Mouse (Mus musculus): ENCODE measurements around the gene Actrt2. TPM values are rescaled to one million over a fixed set of nuclear protein-coding genes. Genes with fewer than 3 reads are reported as not detected.

Gene Actrt2
- polyA plus RNA-seq, 1 experiment from 2014 or later: not detected

DNA sequence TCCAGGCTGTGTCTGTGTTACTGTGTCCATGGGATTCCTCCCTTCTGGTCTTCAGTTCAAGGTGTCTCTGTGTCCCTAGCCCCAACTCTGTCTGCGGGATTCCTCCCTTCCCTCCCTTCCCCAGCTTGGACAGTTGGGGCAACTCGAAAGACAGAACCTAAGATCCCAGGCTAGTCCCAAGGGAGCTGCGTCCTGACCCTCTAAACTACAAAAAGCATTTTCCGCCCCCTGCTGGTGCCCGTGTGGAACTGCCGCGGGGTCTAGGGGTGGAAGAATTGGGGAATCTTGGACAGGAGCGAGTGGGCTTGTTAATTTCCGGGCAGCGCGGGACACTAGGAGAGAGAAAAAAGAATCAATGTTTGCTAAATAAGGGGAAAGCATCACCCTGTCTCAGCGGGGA, 6.9 kb upstream of the Actrt2 start:
- DNase-seq (peak; percentile 87), ATAC-seq (ENCODE audit: low FRiP score, low TSS enrichment) (no peak; the same call in 1 of the 2 replicates)
- H3K4me3 ChIP-seq (replicated peaks; ENCODE audit: low read depth, low read length): no peak overlapping the region
- peak overlapping the region; percentile 35 for H3K4me2 ChIP-seq (ENCODE audit: low read length)
- 1% methylated on average over 12 of the region's 12 CpGs for WGBS
- no peak overlapping the region for H3K27ac ChIP-seq (replicated peaks; ENCODE audit: low read depth, low read length)
- no peaks in the 10 kb centered on the region for H3K27me3 ChIP-seq (ENCODE audit: control insufficient read depth, insufficient read depth, low read length)
- no peaks in the 10 kb centered on the region for H3K36me3 ChIP-seq (ENCODE audit: control insufficient read depth, insufficient read depth, low read length)
- H3K9ac ChIP-seq (replicated peaks; ENCODE audit: low read length): no peak overlapping the region
- H3K9me3 ChIP-seq (ENCODE audit: control insufficient read depth, low read length): no peaks in the 10 kb centered on the region
- H3K4me1 ChIP-seq (ENCODE audit: control insufficient read depth, insufficient read depth, low read length): peaks cover 8% of the 10 kb centered on the region; the same call in 1 of the 2 replicates

DNA sequence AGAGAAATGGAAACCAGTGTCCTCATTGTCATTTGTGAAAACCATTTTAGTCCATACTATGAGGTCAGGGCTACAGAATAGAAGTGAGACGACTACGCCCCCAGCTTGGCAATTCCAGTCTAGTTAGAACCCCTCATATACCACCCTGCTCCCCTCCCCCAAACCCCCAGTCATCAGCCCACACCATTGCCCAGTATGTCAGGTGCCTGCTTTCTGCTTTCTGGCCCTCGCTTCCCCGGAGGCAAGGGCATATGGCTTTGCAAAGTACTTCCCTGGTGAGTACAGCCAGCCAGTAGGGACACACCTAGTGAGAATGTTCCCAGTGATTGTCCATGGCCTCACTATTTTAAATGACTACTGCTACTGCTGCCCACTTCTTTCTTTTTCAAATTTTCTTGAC, 6.3 kb upstream of the Actrt2 start:
- H3K4me1 ChIP-seq (ENCODE audit: control insufficient read depth, insufficient read depth, low read length): peaks cover 8% of the 10 kb centered on the region; the same call in 1 of the 2 replicates
- H3K4me2 ChIP-seq (ENCODE audit: low read length): no peak overlapping the region
- no peaks in the 10 kb centered on the region for H3K9me3 ChIP-seq (ENCODE audit: control insufficient read depth, low read length)
- no peak for ATAC-seq (ENCODE audit: low FRiP score, low TSS enrichment)
- no peaks in the 10 kb centered on the region for H3K36me3 ChIP-seq (ENCODE audit: control insufficient read depth, insufficient read depth, low read length)
- 78% methylated on average over 4 of the region's 4 CpGs for WGBS
- no peak overlapping the region for H3K9ac ChIP-seq (replicated peaks; ENCODE audit: low read length)
- H3K27me3 ChIP-seq (ENCODE audit: control insufficient read depth, insufficient read depth, low read length): no peaks in the 10 kb centered on the region
- H3K27ac ChIP-seq (replicated peaks; ENCODE audit: low read depth, low read length): no peak overlapping the region
- DNase-seq: no peak
- H3K4me3 ChIP-seq (replicated peaks; ENCODE audit: low read depth, low read length): no peak overlapping the region

DNA sequence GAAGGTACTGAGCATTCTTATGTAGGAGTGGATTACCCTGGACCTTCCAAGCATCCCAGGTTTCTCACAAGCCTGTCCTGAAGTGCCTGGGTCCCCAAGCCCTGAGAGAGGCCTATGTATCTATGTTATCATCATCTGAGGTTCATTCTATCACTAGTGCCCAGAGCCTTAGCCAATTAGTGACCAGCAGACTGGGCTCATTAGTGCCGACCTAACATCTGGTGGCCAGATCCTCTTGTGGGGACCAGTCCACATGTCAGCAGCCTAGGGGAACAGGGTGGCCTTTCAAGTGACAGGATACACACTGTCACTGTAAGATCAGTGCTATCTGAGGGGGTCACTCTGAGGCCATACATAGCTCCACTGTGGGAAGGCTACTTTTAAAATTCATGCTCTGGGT, 4.4 kb upstream of the Actrt2 start:
- no peaks in the 10 kb centered on the region for H3K36me3 ChIP-seq (ENCODE audit: control insufficient read depth, insufficient read depth, low read length)
- no peak overlapping the region for H3K4me3 ChIP-seq (replicated peaks; ENCODE audit: low read depth, low read length)
- no peak for DNase-seq
- no peaks in the 10 kb centered on the region for H3K9me3 ChIP-seq (ENCODE audit: control insufficient read depth, low read length)
- H3K9ac ChIP-seq (replicated peaks; ENCODE audit: low read length): no peak overlapping the region
- peaks cover 8% of the 10 kb centered on the region; the same call in 1 of the 2 replicates for H3K4me1 ChIP-seq (ENCODE audit: control insufficient read depth, insufficient read depth, low read length)
- no peak overlapping the region for H3K27ac ChIP-seq (replicated peaks; ENCODE audit: low read depth, low read length)
- no peaks in the 10 kb centered on the region for H3K27me3 ChIP-seq (ENCODE audit: control insufficient read depth, insufficient read depth, low read length)
- no peak for ATAC-seq (ENCODE audit: low FRiP score, low TSS enrichment)
- 82% methylated on average over 1 of the region's 1 CpGs for WGBS
- no peak overlapping the region for H3K4me2 ChIP-seq (ENCODE audit: low read length)

DNA sequence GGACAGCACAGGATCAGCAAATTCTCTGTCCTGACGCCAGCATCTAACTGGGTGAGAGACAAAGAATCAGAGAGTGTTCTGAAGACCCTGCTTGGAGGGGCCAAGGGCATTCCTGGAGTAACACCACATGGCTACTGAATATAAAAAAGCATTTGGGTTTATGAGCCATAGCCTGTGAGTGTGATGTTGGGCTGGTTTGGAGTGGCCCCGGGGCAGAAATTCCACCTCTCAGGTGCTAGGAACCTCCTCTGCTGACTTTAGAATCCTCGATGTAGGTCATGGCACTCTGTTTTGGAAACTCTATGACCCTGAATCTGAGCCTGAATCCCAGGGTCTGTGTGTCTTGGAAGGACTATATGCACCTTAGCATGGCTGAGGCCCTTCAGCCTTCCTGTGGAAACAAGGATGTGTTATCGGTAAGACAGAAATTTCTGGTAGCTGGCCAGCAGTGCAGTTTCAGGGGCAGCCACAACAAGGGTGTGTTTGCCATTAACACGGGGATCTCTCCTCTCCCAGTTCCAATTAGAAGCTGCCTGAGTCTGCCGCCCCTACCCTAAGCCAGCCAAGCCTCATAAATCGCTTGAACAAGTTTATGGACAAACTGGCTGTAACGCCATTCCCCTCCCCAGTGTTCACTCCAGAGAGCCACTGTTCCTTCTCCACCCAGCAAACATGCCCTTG, 3.7 kb upstream of the Actrt2 start:
- H3K4me1 ChIP-seq (ENCODE audit: control insufficient read depth, insufficient read depth, low read length): peaks cover 8% of the 10 kb centered on the region; the same call in 1 of the 2 replicates
- no peak overlapping the region for H3K4me2 ChIP-seq (ENCODE audit: low read length)
- DNase-seq: no peak
- no peak overlapping the region for H3K9ac ChIP-seq (replicated peaks; ENCODE audit: low read length)
- H3K27me3 ChIP-seq (ENCODE audit: control insufficient read depth, insufficient read depth, low read length): no peaks in the 10 kb centered on the region
- H3K9me3 ChIP-seq (ENCODE audit: control insufficient read depth, low read length): no peaks in the 10 kb centered on the region
- H3K36me3 ChIP-seq (ENCODE audit: control insufficient read depth, insufficient read depth, low read length): no peaks in the 10 kb centered on the region
- H3K27ac ChIP-seq (replicated peaks; ENCODE audit: low read depth, low read length): no peak overlapping the region
- H3K4me3 ChIP-seq (replicated peaks; ENCODE audit: low read depth, low read length): no peak overlapping the region
- WGBS: 83% methylated on average over 8 of the region's 8 CpGs
- no peak for ATAC-seq (ENCODE audit: low FRiP score, low TSS enrichment)

DNA sequence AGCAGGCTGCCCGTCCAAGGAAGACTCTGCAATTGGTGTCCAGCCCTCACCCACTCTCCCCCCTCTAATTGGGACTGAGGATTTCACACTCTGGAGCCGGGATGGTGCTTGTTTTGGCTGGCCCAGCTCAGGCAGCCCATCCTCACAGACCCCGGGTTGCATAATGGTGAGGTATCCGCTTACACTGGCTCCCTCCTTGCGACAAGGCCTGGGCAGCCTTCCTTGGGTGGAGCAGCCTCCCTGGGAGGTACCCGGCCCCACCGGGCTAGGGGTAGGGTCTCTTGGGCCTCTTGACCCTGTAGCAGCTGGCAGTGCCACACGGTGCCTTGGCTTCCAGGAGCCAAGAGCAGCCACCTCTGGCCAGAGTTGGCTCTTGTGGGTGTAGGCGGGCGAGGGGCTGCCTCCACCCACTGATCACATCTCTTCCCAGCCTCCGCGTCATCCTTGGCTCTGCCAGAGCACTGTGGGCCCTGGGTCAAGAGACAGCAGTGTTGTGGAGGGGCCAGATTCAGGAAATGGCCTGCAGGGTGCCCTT, 4.9 kb downstream of the Actrt2 start:
- ATAC-seq (ENCODE audit: low FRiP score, low TSS enrichment): no peak
- Histone ChIP-seq H3K4me1 (ENCODE audit: control insufficient read depth, insufficient read depth, low read length) (no peaks in the 10 kb centered on the region), H3K9me3 (ENCODE audit: control insufficient read depth, low read length) (no peaks in the 10 kb centered on the region), H3K27me3 (ENCODE audit: control insufficient read depth, insufficient read depth, low read length) (no peaks in the 10 kb centered on the region), H3K4me3 (replicated peaks; ENCODE audit: low read depth, low read length) (no peak overlapping the region), H3K4me2 (ENCODE audit: low read length) (no peak overlapping the region), H3K9ac (replicated peaks; ENCODE audit: low read length) (no peak overlapping the region), H3K36me3 (ENCODE audit: control insufficient read depth, insufficient read depth, low read length) (no peaks in the 10 kb centered on the region), H3K27ac (replicated peaks; ENCODE audit: low read depth, low read length) (no peak overlapping the region)
- DNase-seq: no peak
- WGBS: 72% methylated on average over 12 of the region's 12 CpGs

DNA sequence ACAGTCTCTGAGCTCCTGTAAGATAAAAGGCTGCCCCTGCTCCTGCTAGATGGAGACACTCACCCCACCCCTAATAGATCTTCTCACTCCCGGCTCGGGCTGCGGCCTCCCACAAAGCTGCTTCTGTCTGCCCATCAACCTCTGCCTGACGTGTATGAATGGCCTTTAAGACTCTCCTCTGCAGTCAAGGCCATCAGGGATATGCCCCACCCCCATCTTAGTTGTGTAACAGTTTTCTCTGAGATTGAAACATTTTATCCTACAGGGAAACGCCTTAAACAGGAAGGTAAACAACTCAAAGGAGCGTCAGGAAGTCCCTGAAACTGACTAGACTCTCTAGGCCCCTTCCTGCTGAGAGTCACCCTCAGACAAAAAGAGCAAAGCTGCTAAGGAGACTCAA, 6.4 kb downstream of the Actrt2 start:
- Histone ChIP-seq H3K27ac (replicated peaks; ENCODE audit: low read depth, low read length) (no peak overlapping the region), H3K4me2 (ENCODE audit: low read length) (no peak overlapping the region), H3K9ac (replicated peaks; ENCODE audit: low read length) (no peak overlapping the region), H3K4me3 (replicated peaks; ENCODE audit: low read depth, low read length) (no peak overlapping the region), H3K4me1 (ENCODE audit: control insufficient read depth, insufficient read depth, low read length) (no peaks in the 10 kb centered on the region), H3K9me3 (ENCODE audit: control insufficient read depth, low read length) (no peaks in the 10 kb centered on the region), H3K36me3 (ENCODE audit: control insufficient read depth, insufficient read depth, low read length) (no peaks in the 10 kb centered on the region), H3K27me3 (ENCODE audit: control insufficient read depth, insufficient read depth, low read length) (no peaks in the 10 kb centered on the region)
- DNase-seq (no peak), ATAC-seq (ENCODE audit: low FRiP score, low TSS enrichment) (no peak)
- 44% methylated on average over 6 of the region's 6 CpGs for WGBS

DNA sequence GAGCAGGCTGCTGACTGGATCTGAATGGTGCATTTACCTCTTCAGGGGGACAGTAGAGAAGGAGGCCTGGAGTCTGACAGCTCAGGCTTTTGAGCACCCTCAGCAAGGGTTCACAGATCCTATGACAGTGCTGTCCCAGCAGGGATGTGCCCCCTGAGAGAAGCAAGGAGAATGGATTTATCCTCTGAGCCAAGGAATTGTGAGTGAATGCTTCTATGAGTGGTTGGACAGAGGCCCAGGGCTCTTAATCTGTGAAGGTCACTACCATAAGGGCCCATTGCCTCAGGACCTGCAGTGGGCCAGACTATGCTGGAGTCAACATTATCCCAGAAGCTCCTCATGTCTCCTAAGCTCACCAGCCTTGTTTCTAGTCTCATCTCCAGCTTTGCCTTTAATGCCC, 7.6 kb downstream of the Actrt2 start:
- no peaks in the 10 kb centered on the region for H3K36me3 ChIP-seq (ENCODE audit: control insufficient read depth, insufficient read depth, low read length)
- H3K4me2 ChIP-seq (ENCODE audit: low read length): no peak overlapping the region
- DNase-seq (no peak), ATAC-seq (ENCODE audit: low FRiP score, low TSS enrichment) (no peak)
- no peaks in the 10 kb centered on the region for H3K9me3 ChIP-seq (ENCODE audit: control insufficient read depth, low read length)
- no peak overlapping the region for H3K9ac ChIP-seq (replicated peaks; ENCODE audit: low read length)
- no peaks in the 10 kb centered on the region for H3K4me1 ChIP-seq (ENCODE audit: control insufficient read depth, insufficient read depth, low read length)
- H3K27ac ChIP-seq (replicated peaks; ENCODE audit: low read depth, low read length): no peak overlapping the region
- no peak overlapping the region for H3K4me3 ChIP-seq (replicated peaks; ENCODE audit: low read depth, low read length)
- no peaks in the 10 kb centered on the region for H3K27me3 ChIP-seq (ENCODE audit: control insufficient read depth, insufficient read depth, low read length)

DNA sequence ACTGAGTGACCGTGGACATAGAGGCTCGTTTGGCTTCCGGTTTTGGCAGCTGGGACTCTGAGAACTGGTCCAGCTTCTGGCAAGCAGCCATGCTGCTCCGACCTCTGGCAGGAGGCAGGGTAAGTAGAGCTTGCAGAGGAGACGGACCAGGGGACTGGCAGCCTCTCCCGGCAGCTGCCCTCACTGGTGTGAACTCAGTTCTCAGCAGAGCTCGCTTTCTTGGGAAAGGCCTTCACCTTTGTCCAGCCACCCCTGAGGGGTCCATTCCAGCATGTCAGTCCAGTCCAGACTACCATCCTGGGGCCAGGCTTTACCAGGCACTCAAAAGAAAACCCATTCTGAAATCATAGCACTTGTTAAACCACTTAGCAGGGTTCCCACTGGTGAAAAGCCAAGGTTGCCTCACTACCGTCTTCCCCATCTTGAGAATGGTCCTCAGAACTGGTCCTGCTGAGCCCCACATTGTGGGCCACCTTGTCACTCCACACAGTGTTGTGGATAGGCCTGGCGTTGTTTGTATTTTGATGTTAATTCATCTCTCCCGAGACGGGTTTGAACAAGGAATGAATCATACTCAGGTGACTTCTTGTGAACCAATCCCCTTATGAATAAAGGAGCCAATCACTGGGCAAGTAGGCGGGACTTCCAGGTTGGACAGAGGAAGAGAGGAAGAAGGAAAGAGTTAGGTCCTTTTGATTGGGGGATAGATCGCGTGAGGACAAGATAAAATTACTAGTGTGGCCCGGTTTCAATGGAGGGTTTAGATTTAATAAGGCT, 12.3 kb downstream of the Actrt2 start:
- no peak overlapping the region for H3K9ac ChIP-seq (replicated peaks; ENCODE audit: low read length)
- H3K4me1 ChIP-seq (ENCODE audit: control insufficient read depth, insufficient read depth, low read length): no peaks in the 10 kb centered on the region
- H3K27me3 ChIP-seq (ENCODE audit: control insufficient read depth, insufficient read depth, low read length): 0 out of 2 replicates have a peak, but pooled peaks cover 3% of the 10 kb centered on the region
- H3K4me3 ChIP-seq (replicated peaks; ENCODE audit: low read depth, low read length): no peak overlapping the region
- H3K4me2 ChIP-seq (ENCODE audit: low read length): no peak overlapping the region
- DNase-seq (no peak), ATAC-seq (ENCODE audit: low FRiP score, low TSS enrichment) (no peak)
- WGBS: 81% methylated on average over 15 of the region's 15 CpGs
- no peaks in the 10 kb centered on the region for H3K9me3 ChIP-seq (ENCODE audit: control insufficient read depth, low read length)
- no peak overlapping the region for H3K27ac ChIP-seq (replicated peaks; ENCODE audit: low read depth, low read length)
- H3K36me3 ChIP-seq (ENCODE audit: control insufficient read depth, insufficient read depth, low read length): no peaks in the 10 kb centered on the region
